Mouse (Mus musculus): ENCODE results near the gene Pip4k2a. TPM values are rescaled to one million over a fixed set of nuclear protein-coding genes. Genes with fewer than 3 reads are reported as not detected.

The Pip4k2a gene
- total RNA-seq, 2 experiments from 2014 or later: 22.4 to 25.2 TPM

DNA sequence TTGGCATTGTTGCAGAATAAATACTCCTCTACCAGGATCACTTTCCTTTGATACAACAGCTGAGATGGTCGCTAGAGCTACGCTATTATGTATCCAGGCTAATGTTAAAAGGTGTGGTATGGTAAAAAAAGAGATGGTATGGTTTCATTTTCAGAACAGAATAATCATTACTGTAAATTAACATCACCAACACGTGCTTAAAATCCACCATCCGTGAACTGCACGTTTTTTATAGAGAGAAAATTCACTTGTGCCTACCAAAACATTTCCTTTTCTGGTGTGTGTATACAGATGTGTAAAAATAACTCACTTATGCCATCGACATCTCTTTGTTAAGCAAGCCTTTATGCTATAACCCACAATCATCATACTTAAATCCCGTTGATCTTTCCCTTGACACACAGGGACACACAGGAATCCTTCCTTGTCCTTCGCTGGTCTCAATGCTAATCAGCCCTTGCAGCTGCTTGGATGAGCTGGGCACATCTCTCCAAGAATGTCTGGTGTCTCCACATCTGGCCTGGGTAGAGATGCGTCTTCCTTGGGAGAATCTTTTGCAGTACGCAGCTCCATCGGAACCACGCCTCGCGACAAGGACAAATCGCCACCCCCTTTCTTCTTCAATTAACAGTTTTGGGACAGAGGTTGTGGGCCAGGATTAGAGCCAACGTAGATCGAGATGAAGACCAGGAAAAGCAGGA, 198.5 kb downstream of the Pip4k2a start:
- no peak for DNase-seq (ENCODE audit: low spot score in 2 of 2)

DNA sequence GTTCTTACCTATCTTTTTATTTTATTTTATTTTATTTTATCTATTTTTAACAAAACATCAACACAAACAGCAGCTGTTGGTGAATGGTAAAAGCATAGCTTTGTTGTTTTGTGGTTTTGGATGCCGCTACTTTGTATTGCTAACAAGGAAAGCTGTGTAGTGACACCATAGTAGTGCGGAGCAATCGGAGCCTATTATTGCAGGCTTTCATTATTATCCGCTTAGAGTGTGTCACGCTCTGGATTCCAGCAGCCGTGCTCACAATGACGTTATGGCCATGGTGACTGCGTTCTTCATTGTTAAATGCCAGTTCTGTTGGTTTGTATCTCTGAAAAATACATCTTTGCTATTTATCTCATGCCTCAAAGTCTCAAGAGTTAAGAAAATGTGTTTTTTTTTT, 200.2 kb downstream of the Pip4k2a start:
- DNase-seq (ENCODE audit: low spot score in 2 of 2): no peak

DNA sequence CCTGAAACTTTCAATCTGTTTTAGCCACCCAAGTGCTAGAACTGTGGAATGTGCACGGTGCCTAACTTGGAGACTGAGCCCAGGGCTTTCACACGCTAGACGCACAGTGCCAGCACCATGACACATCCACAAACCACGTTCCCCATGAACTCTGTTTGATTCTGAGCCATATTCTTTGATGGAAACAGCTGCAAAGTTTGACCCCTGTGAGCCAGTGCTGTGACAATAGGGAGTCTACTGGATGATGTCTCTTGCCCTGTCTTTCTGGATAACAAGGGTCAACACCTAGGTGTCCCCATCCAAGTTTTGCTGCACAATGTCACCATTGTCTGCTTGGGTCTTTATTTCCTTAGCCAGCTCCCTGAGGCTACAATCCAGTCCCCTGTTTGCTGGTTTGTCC, 203.7 kb downstream of the Pip4k2a start:
- DNase-seq (ENCODE audit: low spot score in 2 of 2): no peak

Other genes starting within 250 kb of the Pip4k2a start
- gene 4930426L09Rik, start 217 bp upstream of the Pip4k2a start, total RNA-seq (2021): under 1 TPM; 0.23 to 0.49 TPM
- gene Armc3, start 201.2 kb upstream of the Pip4k2a start, total RNA-seq (2021): under 1 TPM in 1 of 2 experiments, not detected in 1; 0.12 TPM

All from gastrocnemius, postnatal 4 days (tissue).